Mouse (Mus musculus): ENCODE data around the gene Depp1.
A peak's percentile ranks its signal among the peaks of the same experiment; 100 is the strongest.
"Not testable (repeated sequence)": the region's sequence is repeated elsewhere in the genome, so short reads cannot be mapped to it uniquely, and the experiment has no call there.

Gene Depp1

DNA sequence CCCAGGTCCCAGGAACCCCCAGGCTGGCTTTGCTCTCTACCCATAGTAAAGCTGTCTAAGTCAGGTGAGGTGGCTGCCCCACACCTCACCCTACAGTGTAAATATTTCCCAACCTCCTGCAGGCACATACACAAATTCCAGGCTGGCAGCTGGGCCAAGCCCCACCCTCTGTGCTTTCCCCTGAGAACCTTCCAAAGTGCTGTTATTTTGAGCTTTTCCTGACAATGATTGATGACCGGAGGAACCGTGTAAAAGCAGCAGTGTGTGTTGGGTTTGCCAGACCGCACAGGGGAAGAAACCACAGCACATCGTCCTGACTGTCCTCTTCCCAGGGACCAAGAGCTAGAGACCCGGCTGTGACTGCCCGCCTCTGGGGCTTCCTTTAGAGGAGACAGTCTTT, at the start of gene Depp1:
Gene Depp1 (plus strand): TSS at position 204 of the 400 bp plus-strand sequence.
- peak; percentile 86 for DNase-seq (ENCODE audit: low read depth)

DNA sequence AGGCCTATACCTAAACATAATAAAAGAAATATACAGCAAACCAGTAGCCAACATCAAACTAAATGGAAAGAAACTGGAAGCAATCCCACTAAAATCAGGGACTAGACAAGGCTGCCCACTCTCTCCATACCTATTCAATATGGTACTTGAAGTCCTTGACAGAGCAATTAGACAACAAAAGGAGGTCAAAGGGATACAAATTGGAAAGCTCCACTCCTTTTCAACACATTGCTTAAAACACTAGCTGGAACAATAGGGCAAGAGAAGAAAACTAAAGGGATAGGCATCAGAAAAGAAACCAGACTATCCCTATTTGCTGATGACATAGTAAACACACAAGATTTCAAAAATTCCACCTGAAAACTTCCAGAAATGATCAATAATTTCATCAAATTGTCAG, 49.4 kb upstream of the Depp1 start:
- DNase-seq (ENCODE audit: low read depth) = not testable (repeated sequence)

- DNase-seq (ENCODE audit: low read depth) = no peak
Measured at GRCm38 (mm10) chr6:116607230-116607629, 43.2 kb upstream of the Depp1 start.

DNA sequence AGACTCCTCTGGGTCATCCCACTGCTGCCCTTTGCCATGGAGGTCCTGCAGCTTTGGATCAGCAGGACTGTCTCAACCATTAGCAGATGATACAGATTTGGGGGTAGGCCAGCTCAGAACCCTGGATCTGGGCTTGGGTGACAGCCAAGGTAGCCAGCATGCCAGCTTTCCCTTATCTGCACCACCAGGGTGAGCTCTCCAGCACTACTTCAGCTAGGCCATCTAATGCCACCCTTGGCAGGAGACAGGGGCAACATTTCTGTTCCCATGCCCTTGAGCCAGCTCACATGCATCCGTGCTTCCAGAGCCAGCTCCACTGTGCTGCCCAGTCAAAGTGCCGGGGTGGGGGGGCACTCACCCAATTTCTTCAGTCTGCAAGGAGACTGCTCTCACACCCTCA, 34.7 kb upstream of the Depp1 start:
- no peak for DNase-seq (ENCODE audit: low read depth)

GRCm38 (mm10) chr6:116618073-116618472, 32.3 kb upstream of the Depp1 start:
- DNase-seq (ENCODE audit: low read depth) = no peak

- no peak for DNase-seq (ENCODE audit: low read depth)
Measured at GRCm38 (mm10) chr6:116621318-116622023, 28.9 kb upstream of the Depp1 start.

DNA sequence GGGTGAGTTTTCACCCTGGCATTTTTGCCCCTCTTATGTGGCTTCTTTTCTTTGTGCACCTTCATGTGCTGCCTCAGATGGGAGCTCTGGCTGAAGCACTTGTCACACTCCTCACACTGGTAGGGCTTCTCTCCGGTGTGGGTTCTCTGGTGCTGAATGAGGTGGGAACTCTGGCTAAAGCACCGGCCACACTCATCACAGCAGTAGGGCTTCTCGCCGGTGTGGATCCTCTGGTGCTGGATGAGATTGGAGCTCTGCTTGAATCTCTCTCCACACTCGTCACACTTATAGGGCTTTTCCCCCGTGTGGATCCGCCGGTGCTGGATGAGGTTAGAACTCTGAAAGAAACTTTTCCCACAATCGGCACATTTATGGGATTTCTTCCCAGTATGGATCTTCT, 24.0 kb upstream of the Depp1 start:
- not testable (repeated sequence) for DNase-seq (ENCODE audit: low read depth)

- DNase-seq (ENCODE audit: low read depth) = no peak
Measured at GRCm38 (mm10) chr6:116628095-116628494, 22.3 kb upstream of the Depp1 start.

DNA sequence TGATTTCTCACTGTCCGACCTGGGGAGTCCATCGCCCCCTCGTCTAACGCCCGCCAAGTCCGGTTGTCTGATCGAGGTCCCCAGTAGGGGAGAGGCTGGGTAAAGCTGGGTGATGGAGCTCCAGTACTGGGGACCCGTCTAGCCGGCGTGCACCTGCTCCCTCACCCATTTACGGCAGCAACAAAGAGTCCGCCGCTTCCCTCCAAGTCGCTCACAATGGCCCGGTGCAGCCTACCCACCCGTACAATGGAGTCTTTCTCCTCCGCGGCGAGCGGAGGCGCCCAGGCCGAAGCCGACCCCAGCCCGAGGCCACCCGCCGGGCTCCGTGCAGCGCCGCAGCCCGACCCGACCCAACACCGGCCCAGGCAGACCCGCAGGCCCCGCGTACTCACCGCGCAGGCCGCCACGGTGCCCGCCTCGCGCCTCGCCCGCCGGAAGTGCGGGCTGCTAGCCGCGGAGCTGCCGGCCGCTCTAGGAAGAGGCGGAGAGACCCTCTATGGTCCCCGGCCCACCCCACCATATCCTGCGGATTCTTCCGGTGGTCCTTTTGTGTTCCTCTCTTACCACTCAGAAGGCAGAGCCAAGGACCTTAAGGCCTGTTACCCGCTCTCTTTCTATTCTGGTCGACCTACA, 21.8 kb upstream of the Depp1 start, which contains the start of gene Zfp422:
Gene Zfp422 (minus strand): TSS at position 461 of the 633 bp plus-strand sequence.
- no peak for DNase-seq (ENCODE audit: low read depth)

- DNase-seq (ENCODE audit: low read depth) = no peak
Measured at GRCm38 (mm10) chr6:116629766-116630165, 20.6 kb upstream of the Depp1 start.

DNA sequence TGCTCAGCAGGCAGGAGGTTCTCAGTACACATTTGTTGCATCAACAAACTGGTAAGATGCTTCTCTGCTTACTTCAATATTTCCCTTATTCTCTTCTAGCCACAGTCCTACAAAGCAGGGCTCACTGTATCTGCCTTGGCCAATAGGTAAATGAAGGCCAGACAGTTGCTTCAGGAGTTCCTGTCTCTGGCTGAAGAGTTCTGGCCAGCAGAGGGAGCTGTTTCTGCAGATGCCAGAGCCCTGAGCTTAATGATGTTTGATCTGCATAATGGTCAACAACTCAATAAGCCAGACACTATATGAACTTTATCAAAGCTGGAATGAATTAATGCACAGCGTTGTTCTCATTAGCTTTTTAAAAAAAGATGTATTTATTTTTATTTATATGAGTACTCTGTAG, 18.3 kb upstream of the Depp1 start:
- no peak for DNase-seq (ENCODE audit: low read depth)

GRCm38 (mm10) chr6:116633741-116634695, 16.4 kb upstream of the Depp1 start:
- no peak for DNase-seq (ENCODE audit: low read depth)

GRCm38 (mm10) chr6:116635251-116636180, 14.9 kb upstream of the Depp1 start:
- no peak for DNase-seq (ENCODE audit: low read depth)

DNA sequence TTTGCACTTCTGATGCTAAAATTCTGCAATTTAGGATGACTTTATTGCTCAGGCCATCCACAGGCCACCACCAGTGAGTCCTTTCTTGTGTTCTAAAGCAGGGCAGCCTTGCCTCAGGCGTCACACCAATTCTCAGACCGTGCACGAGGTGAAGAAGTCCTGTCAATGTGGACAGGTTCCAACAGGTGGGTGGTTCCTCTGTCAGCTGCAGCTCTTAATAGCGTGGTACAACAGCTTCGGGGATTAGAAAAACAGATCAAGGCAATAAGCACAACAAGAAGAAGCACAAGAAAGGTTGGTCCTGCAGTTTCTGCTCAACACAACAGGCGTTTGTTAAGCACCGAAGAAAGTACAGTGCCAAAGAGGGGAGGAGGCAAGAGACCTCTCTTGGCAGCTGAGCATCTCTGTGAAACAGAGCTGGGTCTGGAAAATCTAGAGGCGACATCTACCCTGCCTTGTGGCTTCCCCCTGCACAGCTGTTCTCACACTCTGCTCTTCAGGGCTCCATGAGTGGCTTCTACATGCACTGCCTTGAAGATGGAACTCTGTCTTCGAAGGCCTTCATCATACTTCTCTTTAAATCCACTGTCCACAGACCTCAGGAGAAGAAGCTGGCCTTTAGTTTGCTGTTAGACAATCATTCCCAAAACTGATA, 13.7 kb upstream of the Depp1 start:
- no peak for DNase-seq (ENCODE audit: low read depth)

GRCm38 (mm10) chr6:116637496-116637895, 12.9 kb upstream of the Depp1 start:
- DNase-seq (ENCODE audit: low read depth) = no peak

GRCm38 (mm10) chr6:116638871-116639270, 11.5 kb upstream of the Depp1 start:
- no peak for DNase-seq (ENCODE audit: low read depth)

- DNase-seq (ENCODE audit: low read depth) = no peak
Measured at GRCm38 (mm10) chr6:116639663-116640062, 10.7 kb upstream of the Depp1 start.

DNA sequence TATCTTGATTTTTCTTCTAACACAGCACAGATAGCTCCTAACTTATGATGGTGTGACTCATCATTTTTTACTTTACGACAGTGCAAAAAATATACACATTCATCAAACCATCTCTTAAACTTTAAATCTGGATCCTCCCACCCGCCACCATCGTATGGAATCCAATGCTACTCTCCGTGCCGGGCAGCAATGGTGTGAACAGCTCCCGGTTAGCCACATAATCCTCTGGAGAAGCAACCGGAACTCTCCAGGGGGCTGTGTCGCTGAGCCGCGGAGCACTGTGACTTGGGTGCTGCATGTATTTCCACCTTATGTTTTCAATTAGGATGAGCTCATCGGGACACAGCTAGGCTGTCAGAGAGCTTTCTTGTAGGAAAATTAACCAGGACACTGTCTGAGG, 7.5 kb upstream of the Depp1 start:
- DNase-seq (ENCODE audit: low read depth) = no peak

DNA sequence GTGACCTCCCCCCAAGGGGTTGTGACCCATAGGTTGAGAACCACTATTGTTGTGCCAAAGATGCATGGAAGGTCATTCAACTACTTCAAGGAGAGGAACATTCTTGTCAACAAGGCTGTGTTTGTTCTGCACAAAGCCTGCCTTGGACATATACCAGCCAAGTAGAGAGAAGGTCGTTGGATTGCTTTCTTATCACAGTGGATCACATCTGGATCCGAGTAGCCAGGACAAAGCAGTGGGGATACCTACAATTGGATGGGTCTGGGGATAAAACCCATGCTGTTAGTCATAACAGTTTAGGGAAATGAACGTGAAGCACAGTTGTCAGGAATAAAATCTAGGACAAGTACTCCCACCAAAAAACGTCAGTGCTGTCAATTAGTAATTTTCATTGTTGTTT, 6.5 kb upstream of the Depp1 start:
- no peak for DNase-seq (ENCODE audit: low read depth)

- no peak for DNase-seq (ENCODE audit: low read depth)
Measured at GRCm38 (mm10) chr6:116644335-116644734, 6.1 kb upstream of the Depp1 start.

- no peak for DNase-seq (ENCODE audit: low read depth)
Measured at GRCm38 (mm10) chr6:116647763-116648162, 2.6 kb upstream of the Depp1 start.

Measured in fibroblast of lung, adult 2 months (primary cell).